Mouse (Mus musculus) adrenal gland, adult (tissue): ENCODE data around the gene Prss16.

Experiments
- DNase-seq, 2 experiments: peaks; one replicate each; pipeline ENCODE4 v3.0.0; 2022 to 2023; ENCODE audit warnings: low spot score in 1 of 2; ENCODE audit not compliant: inconsistent age in 2 of 2

The Prss16 gene

DNA sequence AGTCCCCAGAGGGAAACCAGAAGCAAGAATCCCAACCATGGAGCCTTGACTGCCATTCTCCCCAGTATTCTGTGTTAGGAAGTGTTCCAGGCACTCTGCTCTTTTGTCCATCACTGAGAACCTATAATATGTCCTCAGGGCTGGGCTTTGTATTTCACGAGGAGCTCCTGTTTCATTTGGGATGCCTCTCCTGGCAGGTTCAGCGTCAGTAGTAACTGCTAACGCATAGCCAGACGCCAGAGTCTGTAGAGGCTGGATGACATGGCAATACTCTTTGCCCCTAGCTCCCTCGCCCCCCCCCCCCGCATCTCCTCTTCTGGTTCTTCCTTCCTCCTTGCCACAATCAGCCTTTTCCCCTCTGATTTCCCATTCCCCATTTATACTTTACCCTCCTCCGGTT, at the start of gene Prss16:
TSS of gene Prss16 (minus strand) at position 101 of the 400 bp plus-strand sequence.
- DNase-seq = no peak

GRCm38 (mm10) chr13:22053754-22054153, 44.2 kb upstream of the Prss16 start:
- DNase-seq = no peak

DNA sequence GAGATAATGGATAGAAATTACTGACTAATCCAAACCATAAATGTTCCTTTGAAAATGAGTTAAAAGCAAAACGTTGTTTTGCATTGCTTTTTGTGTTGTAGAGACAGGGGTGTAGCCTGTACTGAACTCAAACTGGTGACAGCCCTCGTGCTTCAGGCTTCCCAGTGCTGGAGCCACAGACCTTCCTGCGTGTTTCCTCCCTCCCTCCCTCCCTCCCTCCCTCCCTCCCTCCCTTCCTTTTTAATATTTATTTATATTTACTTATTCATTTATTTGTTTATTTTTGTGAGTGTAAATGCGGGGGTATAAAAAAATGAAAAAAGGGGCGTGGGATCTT, 41.9 kb upstream of the Prss16 start:
- DNase-seq = no peak

GRCm38 (mm10) chr13:22050591-22051522, 41.3 kb upstream of the Prss16 start:
- DNase-seq = peak; percentile 94 to 98

GRCm38 (mm10) chr13:22049737-22050440, 40.3 kb upstream of the Prss16 start:
- peak in 1 of 2 experiments; percentile 63 for DNase-seq

DNA sequence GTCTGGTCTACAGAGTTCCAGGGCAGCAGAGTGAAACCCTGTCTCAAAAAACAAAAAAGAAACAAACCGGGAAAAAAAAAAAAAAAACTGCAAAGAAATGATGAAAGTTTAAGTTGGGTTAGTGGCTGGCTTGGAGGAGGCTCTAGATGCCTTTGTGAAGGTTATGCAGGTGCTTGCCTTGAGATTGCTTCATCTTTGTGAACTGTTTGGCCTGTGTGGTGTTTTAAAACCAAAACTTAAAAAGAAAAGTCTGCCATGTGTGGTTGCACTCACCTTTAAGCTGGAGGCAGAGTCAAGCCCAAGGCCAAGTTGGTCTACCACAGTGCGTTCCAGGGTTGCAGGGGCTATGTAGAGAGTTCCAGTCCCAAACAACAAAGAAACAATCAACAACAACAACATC, 39.5 kb upstream of the Prss16 start:
- DNase-seq = no peak

GRCm38 (mm10) chr13:22045311-22045710, 35.8 kb upstream of the Prss16 start:
- no peak for DNase-seq

DNA sequence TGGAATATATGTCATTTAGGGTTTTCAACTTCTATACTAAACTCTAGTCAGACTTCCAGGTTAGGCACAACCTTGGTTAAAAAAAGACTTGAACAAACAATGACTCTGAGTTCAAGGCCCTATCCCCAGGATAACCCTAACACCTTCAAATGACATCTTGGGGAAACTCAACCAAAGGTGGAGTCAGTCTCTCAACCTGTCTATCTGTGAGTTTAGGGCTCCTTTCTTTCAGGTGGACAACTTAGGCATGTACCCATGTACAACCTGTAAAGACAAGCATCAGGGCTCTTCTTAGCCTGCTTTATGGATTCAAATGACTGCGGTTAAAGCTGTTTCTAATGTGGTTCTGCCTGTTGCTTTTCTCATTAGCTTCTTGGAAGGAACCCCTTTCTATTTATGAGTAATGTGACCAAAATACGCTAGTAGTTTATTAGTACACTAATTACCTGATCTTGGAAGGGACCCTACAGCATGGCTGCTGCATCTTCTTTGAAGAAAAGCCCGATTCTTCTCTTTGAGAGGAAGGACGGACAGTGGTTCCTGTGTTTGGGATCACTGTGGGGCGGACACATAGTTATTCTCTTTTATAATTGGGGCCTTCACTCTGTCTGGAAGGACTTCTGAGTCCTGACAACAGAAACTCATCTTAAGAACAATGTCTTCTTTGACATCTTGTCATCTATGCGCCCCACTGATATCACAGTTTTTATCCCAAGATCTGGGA, 35.1 kb upstream of the Prss16 start:
- no peak for DNase-seq

DNA sequence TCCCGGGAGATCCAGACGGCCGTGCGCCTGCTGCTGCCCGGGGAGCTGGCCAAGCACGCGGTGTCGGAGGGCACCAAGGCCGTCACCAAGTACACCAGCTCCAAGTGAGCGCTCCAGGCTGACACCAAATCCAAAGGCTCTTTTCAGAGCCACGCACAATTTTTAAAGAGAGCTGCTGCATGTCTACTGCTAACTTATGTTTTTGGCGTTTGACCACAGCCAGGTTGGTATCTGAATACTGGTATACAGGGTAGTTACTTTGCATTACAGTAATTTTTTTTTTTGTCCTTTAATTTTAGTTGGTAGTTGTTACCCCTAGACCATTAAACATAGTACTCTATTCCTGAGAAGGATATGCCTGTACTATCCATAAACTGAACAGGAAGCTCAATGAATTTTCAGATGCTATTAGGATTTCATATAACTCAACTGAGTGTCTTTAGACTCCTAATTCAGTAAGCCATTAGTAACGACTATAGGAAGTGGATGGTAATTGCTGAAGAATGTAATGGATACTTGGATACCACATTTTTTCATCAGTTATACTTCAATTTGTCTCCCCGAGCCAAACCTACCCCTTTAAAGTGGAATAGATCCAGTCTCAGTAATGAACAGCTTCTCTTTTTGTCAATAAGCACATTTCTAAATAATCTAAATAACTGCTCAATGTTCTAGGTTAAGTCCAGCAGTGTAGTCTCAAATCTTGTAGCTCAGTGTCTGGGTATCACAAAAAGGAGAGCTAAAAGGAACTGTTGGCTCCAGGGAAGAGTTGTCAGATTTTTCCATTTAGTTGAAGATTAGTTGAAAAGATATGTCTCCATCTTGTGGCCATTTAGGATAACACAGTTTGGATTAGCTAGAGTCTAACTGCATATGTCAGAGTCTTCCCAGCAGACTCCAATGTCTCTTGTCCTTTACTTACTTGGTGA, 34.2 kb upstream of the Prss16 start:
- peak; percentile 31 to 73 for DNase-seq

GRCm38 (mm10) chr13:22042568-22043502, 33.3 kb upstream of the Prss16 start, which contains the start of the genes Hist1h2ag and Hist1h2bj:
Hist1h2ag (minus strand) TSS chr13:22042944.
Hist1h2bj (plus strand) TSS chr13:22043214.
- peak; percentile 89 to 98 for DNase-seq

DNA sequence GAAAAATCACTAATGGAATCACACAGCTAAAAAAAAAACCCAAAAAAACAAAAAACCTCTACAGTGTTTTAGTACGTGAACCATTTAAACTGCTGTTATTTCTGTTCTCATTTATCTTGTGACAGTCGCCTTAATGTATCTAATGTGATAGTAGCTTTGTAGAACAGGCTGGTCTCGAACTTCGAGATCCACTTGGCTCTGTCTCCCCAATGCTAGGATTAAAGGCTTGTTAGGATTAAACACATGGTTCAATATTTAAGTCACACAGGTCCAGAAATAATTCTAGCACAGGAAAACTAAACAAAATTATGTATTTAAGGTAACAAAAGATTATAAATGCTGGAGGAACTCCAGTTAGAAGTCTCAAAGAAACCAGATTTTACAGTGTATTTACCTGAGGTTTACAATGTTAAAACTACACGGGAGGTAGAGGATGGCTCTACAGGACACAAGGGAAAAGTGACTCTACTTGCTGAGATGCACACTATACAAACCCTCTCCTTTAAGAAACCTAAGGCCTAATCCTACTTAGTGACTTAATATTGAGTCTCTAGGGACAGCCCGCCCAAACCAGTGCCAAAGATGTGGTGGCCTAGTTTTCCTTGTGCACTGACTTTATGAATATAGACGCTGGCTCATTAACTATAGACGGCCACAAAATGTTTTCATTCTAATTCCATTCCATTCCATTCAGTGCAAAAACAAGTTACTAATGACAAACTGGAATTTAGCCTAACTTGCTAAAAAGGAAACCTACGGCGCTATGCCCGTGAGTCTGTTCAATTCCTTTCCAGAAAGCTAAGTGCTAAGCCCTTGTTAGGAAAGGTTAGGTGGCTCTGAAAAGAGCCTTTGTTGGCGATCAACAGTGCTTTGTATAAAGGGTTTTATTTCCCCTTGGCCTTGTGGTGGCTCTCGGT, 32.4 kb upstream of the Prss16 start:
- DNase-seq = peak in 1 of 2 experiments; percentile 43

GRCm38 (mm10) chr13:22041142-22041536, 31.6 kb upstream of the Prss16 start, which contains the start of gene Hist1h4i:
Hist1h4i (minus strand) TSS chr13:22041362.
- DNase-seq = peak; percentile 95 to 99

DNA sequence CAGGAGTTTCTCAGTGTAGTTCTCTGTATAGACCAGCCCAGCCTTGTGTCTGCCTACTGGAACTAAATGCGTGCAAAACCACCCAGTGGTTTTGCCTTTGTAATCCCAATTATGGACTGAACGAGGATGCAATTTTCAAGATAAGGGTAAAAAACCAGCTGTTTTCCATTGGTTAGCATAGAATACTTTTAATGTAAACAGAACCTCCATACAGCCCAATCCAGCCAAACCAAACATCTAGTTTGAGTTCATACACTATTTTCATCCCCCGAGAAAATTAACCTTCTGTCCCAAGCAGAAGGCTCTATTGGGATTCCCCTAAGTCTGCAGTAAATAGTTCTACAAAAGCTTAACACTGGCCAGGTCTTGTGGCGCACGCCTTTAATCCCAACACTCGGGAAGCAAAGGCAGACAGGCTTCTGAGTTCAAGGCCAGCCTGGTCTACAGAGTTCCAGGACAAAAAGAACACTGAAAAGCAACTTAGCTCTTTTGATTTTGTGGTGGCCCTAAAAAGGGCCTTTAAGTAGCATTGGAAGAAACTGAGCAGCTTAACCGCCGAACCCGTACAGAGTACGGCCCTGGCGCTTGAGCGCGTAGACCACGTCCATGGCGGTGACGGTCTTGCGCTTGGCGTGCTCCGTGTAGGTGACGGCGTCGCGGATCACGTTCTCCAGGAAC, 31.1 kb upstream of the Prss16 start:
- DNase-seq = no peak

- DNase-seq = no peak
These were observed 30.5 kb upstream of the Prss16 start for GRCm38 (mm10) chr13:22039951-22040463.

DNA sequence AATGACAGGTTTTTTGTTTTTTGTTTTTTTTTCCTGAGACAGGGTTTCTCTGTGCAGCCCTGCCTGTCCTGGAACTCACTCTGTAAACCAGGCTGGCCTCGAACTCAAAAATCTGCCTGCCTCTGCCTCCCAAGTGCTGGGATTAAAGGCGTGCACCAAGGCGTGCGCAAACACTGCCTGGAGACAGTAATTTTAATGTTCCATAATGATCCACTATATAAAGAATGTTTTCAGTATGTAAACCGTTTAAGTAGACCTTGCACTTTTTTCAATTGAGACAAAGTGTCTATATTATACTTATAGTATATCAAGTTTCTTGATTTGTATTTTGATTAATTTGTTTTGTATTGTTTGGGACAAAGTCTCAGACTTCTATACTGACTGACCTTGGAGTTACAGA, 29.8 kb upstream of the Prss16 start:
- DNase-seq = no peak

DNA sequence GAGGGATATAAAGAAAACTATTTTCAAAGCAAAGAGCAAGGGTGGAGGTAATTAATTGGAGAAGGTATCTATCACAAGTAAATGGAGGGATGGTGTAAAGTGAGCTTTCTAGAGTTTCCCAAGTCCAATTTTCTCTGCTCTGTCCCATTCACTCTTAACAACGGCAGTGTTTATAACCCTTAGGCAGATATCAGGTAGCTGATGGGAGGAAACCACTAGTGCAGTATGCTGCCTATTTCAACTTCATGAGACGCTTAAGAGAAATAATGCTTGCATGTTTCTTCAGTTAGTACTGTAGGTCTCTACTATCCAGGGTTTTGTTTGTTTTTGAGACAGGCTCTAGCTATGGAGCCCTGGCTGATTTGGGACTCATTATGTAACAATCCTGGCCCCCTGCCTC, 27.9 kb upstream of the Prss16 start:
- no peak for DNase-seq

DNA sequence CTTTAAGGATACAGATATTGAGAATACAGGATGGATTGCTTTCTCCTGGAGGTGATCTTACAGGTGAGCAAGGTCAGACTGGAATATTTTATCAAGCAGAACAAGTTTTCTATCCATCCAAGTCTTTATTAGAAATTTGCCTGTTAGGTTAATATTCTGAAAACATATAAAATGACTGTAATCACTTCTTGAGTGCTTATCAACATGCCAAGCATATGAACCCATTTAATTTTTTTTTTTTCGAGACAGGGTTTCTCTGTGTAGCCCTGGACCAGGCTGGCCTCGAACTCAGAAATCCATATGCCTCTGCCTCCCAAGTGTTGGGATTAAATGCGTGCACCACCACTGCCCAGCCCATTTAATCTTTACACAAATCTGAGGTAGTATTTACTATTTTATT, 27.4 kb upstream of the Prss16 start:
- DNase-seq = no peak
